Mouse (Mus musculus) adrenal gland, adult 2 months (tissue): ENCODE data around the gene Ctnna2. TPM values are rescaled to one million over a fixed set of nuclear protein-coding genes. Genes with fewer than 3 reads are reported as not detected.

Experiments used
- DNase-seq: peaks from one replicate; pipeline ENCODE4 v3.0.0; 2021
- polyA plus RNA-seq: library from polyadenylated mRNA; depleted of rRNA; stranded (reverse); fragments of >200 nt; gene quantifications from 2 replicates; pipeline ENCODE4 v1.2.3, GENCODE M21; 2012
- total RNA-seq, 2 experiments: library from RNA; stranded (reverse); gene quantifications; 2 replicates each; pipeline ENCODE4 v1.2.3; 2021

Ctnna2 gene
- total and polyA plus RNA-seq, 3 experiments = 0.11 to 2.7 (median 2.1) TPM

- no peak for DNase-seq
Observed at GRCm38 (mm10) chr6:77257358-77258105, 722.0 kb downstream of the Ctnna2 start.

- no peak for DNase-seq
Observed at GRCm38 (mm10) chr6:77256348-77256747, 723.2 kb downstream of the Ctnna2 start.

- DNase-seq = no peak
Observed at GRCm38 (mm10) chr6:77253480-77253879, 726.0 kb downstream of the Ctnna2 start.

GRCm38 (mm10) chr6:77243541-77244231 is 735.8 kb downstream of the Ctnna2 start:
- peak; percentile 6 for DNase-seq

- peak; percentile 38 for DNase-seq
Observed at GRCm38 (mm10) chr6:77242601-77243406, 736.7 kb downstream of the Ctnna2 start, which contains the start of gene Lrrtm1. Gene Lrrtm1, plus strand, starts transcription at chr6:77242689.

GRCm38 (mm10) chr6:77240426-77240825 is 739.1 kb downstream of the Ctnna2 start:
- DNase-seq = peak; percentile 55

- peak; percentile 35 for DNase-seq
Observed at GRCm38 (mm10) chr6:77222849-77223638, 756.5 kb downstream of the Ctnna2 start.

- no peak for DNase-seq
Observed at GRCm38 (mm10) chr6:77220776-77221175, 758.7 kb downstream of the Ctnna2 start.

- DNase-seq = no peak
Observed at GRCm38 (mm10) chr6:77218875-77219274, 760.6 kb downstream of the Ctnna2 start.

GRCm38 (mm10) chr6:77215322-77215721 is 764.2 kb downstream of the Ctnna2 start:
- no peak for DNase-seq

- DNase-seq = no peak
Observed at GRCm38 (mm10) chr6:77213757-77214409, 765.6 kb downstream of the Ctnna2 start.

GRCm38 (mm10) chr6:77209929-77210328 is 769.6 kb downstream of the Ctnna2 start:
- no peak for DNase-seq

- no peak for DNase-seq
Observed at GRCm38 (mm10) chr6:77209183-77209582, 770.3 kb downstream of the Ctnna2 start.

- no peak for DNase-seq
Observed at GRCm38 (mm10) chr6:77199375-77199774, 780.1 kb downstream of the Ctnna2 start.

- no peak for DNase-seq
Observed at GRCm38 (mm10) chr6:77196650-77197049, 782.8 kb downstream of the Ctnna2 start.

- no peak for DNase-seq
Observed at GRCm38 (mm10) chr6:77191635-77192034, 787.9 kb downstream of the Ctnna2 start.

- no peak for DNase-seq
Observed at GRCm38 (mm10) chr6:77188628-77189027, 790.9 kb downstream of the Ctnna2 start.

GRCm38 (mm10) chr6:77185751-77186150 is 793.7 kb downstream of the Ctnna2 start:
- no peak for DNase-seq

GRCm38 (mm10) chr6:77184896-77185295 is 794.6 kb downstream of the Ctnna2 start:
- no peak for DNase-seq

GRCm38 (mm10) chr6:77175764-77176163 is 803.7 kb downstream of the Ctnna2 start:
- no peak for DNase-seq

GRCm38 (mm10) chr6:77157028-77157427 is 822.5 kb downstream of the Ctnna2 start:
- no peak for DNase-seq
